Mouse (Mus musculus) G1E (cell line): ENCODE measurements around the gene Prdm13. TPM values are rescaled to one million over a fixed set of nuclear protein-coding genes. Genes with fewer than 3 reads are reported as not detected.

Source experiments
- ATAC-seq: 2 replicates; pipeline ENCODE4 v1.8.0; 2016; ENCODE audit warnings: mild to moderate bottlenecking; ENCODE audit not compliant: insufficient number of reproducible peaks, poor library complexity, low FRiP score, severe bottlenecking; ENCODE audit errors: extremely low read depth
- DNase-seq: peaks from one replicate; pipeline ENCODE4 v3.0.0; 2012; ENCODE audit warnings: low spot score
- H3K27me3 ChIP-seq: 2 replicates; pipeline ENCODE4 v1.6.1; 2012; ENCODE audit warnings: mild to moderate bottlenecking, low read length, inconsistent platforms; ENCODE audit not compliant: insufficient read depth
- H3K36me3 ChIP-seq: replicated peaks from 2 replicates; pipeline ENCODE3; 2012; ENCODE audit warnings: mild to moderate bottlenecking, inconsistent platforms
- H3K4me1 ChIP-seq: 2 replicates; pipeline ENCODE4 v1.6.1; 2012; ENCODE audit warnings: low read depth, low read length, inconsistent platforms, mixed read lengths; ENCODE audit not compliant: insufficient read depth
- H3K4me3 ChIP-seq: 2 replicates; pipeline ENCODE4 v1.5.1; 2012; ENCODE audit warnings: low read depth, mild to moderate bottlenecking, inconsistent platforms, low read length, moderate library complexity, mixed read lengths
- H3K9me3 ChIP-seq: replicated peaks from 2 replicates; pipeline ENCODE4 v1.6.1; 2012; ENCODE audit warnings: inconsistent platforms
- CTCF ChIP-seq: IDR thresholded peaks from 2 replicates; pipeline ENCODE4 v1.5.1; 2012; ENCODE audit warnings: low read depth, low read length, inconsistent platforms, mixed read lengths
- GATA1 ChIP-seq: IDR thresholded peaks from 2 replicates; pipeline ENCODE4 v1.6.1; 2012; ENCODE audit warnings: borderline replicate concordance, low read length, inconsistent platforms, mixed read lengths
- GATA2 ChIP-seq: IDR thresholded peaks from 2 replicates; pipeline ENCODE4 v1.6.1; 2012; ENCODE audit warnings: low read depth, low read length, inconsistent platforms, borderline replicate concordance
- POLR2AphosphoS5 ChIP-seq: IDR thresholded peaks from 2 replicates; pipeline ENCODE4 v1.6.1; 2012; ENCODE audit warnings: low read depth, low read length, inconsistent platforms; ENCODE audit not compliant: insufficient replicate concordance
- TAL1 ChIP-seq: conservative IDR thresholded peaks from 2 replicates; pipeline ENCODE4 v1.6.1; 2012; ENCODE audit warnings: low read depth, low read length, inconsistent platforms, mixed read lengths
- polyA plus RNA-seq: library from polyadenylated mRNA; stranded (reverse); fragments of >175 nt; gene quantifications from 2 replicates; pipeline ENCODE4 v1.2.3, GENCODE M21; 2012
- total RNA-seq, 2 experiments: library from RNA; stranded (forward) in 1 of 2; stranded (reverse) in 1 of 2; fragments of 200-1000 nt in 1 of 2; fragments of >200 nt in 1 of 2; fragmentation: Nextera tagmentation in 1 of 2; gene quantifications; 2 replicates each; pipeline ENCODE4 v1.2.3; 2014 to 2017

The Prdm13 gene
- total and polyA plus RNA-seq, 3 experiments = 0.05 TPM; not detected in 2

GRCm38 (mm10) chr4:21628367-21629274 is 57.1 kb downstream of the Prdm13 start:
- Histone ChIP-seq H3K4me3 (no peak overlapping the region), H3K4me1 (no peaks in the 10 kb centered on the region), H3K9me3 (no peaks in the 10 kb centered on the region), H3K36me3 (no peaks in the 10 kb centered on the region), H3K27me3 (no peaks in the 10 kb centered on the region)
- DNase-seq = no peak
- TF ChIP-seq CTCF = no peak
- TF ChIP-seq GATA2 = no peak
- TF ChIP-seq GATA1 = no peak
- no peak for TF ChIP-seq TAL1
- TF ChIP-seq POLR2AphosphoS5 = no peak
- no peak for ATAC-seq

Other genes starting within 250 kb of the Prdm13 start
- 56.1 and 68.4 TPM in 2 replicates for gene Ccnc, start 41.7 kb upstream of the Prdm13 start, total RNA-seq (2014; fragmentation: Nextera tagmentation)
- 38.3 and 46.1 TPM in 2 replicates for gene Ccnc, start 41.7 kb upstream of the Prdm13 start, total RNA-seq (2017)
- gene Ccnc, start 41.7 kb upstream of the Prdm13 start, polyA plus RNA-seq = 0.47 and 1.9 TPM in 2 replicates
- gene Usp45, start 81.2 kb upstream of the Prdm13 start, total RNA-seq (2014; fragmentation: Nextera tagmentation) = 49.2 and 58.4 TPM in 2 replicates
- gene Usp45, start 81.2 kb upstream of the Prdm13 start, total RNA-seq (2017) = 15.7 and 21.1 TPM in 2 replicates
- 2.9 and 3.4 TPM in 2 replicates for gene Usp45, start 81.2 kb upstream of the Prdm13 start, polyA plus RNA-seq
- gene Tstd3, start 81.2 kb upstream of the Prdm13 start, total RNA-seq (2014; fragmentation: Nextera tagmentation) = 72.4 and 103 TPM in 2 replicates
- 40.5 and 41.5 TPM in 2 replicates for gene Tstd3, start 81.2 kb upstream of the Prdm13 start, total RNA-seq (2017)
- 5.1 and 6.0 TPM in 2 replicates for gene Tstd3, start 81.2 kb upstream of the Prdm13 start, polyA plus RNA-seq
- gene Pnisr, start 161.6 kb upstream of the Prdm13 start, total RNA-seq (2014; fragmentation: Nextera tagmentation) = 238 and 273 TPM in 2 replicates
- gene Pnisr, start 161.6 kb upstream of the Prdm13 start, total RNA-seq (2017) = 155 and 216 TPM in 2 replicates
- 31.4 and 66.5 TPM in 2 replicates for gene Pnisr, start 161.6 kb upstream of the Prdm13 start, polyA plus RNA-seq
- gene Coq3, start 193.7 kb upstream of the Prdm13 start, total RNA-seq (2014; fragmentation: Nextera tagmentation) = 12.8 and 14.3 TPM in 2 replicates
- gene Coq3, start 193.7 kb upstream of the Prdm13 start, total RNA-seq (2017) = 13.5 and 15.6 TPM in 2 replicates
- gene Coq3, start 193.7 kb upstream of the Prdm13 start, polyA plus RNA-seq = 5.2 and 6.0 TPM in 2 replicates
- gene Faxc, start 245.4 kb upstream of the Prdm13 start, total RNA-seq (2014; fragmentation: Nextera tagmentation) = not detected in 2 replicates
- gene Faxc, start 245.4 kb upstream of the Prdm13 start, total RNA-seq (2017) = 0.12 and 0.22 TPM in 2 replicates
- gene Faxc, start 245.4 kb upstream of the Prdm13 start, polyA plus RNA-seq = not detected in 2 replicates